Mouse (Mus musculus): ENCODE results near the gene Nrbf2. TPM values are rescaled to one million over a fixed set of nuclear protein-coding genes. Genes with fewer than 3 reads are reported as not detected.

Gene Nrbf2
- polyA plus RNA-seq, 1 experiment: 8.6 TPM

DNA sequence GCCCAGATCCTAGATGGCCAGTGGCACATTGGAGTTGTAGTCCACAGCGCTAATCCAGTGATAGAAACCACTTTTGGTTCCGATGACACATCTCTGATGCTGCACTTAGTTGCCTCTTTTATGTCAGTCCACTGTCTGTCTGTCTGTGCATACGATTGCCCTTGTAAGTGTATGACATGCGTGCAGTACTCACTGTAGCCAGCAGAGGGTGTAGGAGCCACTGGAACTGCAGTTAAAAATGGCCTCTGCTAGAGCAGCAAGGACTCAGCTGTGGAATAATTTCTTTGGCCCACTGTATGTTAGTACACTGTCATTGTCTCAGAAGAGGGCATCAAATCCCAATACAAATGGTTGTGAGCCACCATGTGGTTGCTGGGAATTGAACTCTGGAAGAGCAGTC, 38.0 kb downstream of the Nrbf2 start:
- 95% methylated on average over 4 of the region's 4 CpGs for WGBS
- DNase-seq: peak; percentile 46
- no peak for TF ChIP-seq POLR2A (IDR thresholded peaks at IDR 0.05; ENCODE audit: low read depth, low read length)
- peak; percentile 61 for TF ChIP-seq CTCF (conservative IDR thresholded peaks at IDR 0.05; ENCODE audit: insufficient read depth, insufficient read length, low read depth, low read length)

GRCm38 (mm10) chr10:67230439-67230838, 54.7 kb downstream of the Nrbf2 start:
- Histone ChIP-seq H3K4me1 (ENCODE audit: control insufficient read depth, insufficient read depth, low read length) (no peaks in the 10 kb centered on the region), H3K36me3 (ENCODE audit: control insufficient read depth, insufficient read depth, low read length) (peaks cover 9% of the 10 kb centered on the region), H3K27me3 (replicated peaks; ENCODE audit: control insufficient read depth, insufficient read depth, low read length) (no peaks in the 10 kb centered on the region), H3K27ac (ENCODE audit: insufficient read depth, low read depth, low read length) (no peak overlapping the region), H3K4me3 (ENCODE audit: insufficient read depth, low read depth, low read length) (no peak overlapping the region)
- TF ChIP-seq CTCF (conservative IDR thresholded peaks at IDR 0.05; ENCODE audit: insufficient read depth, insufficient read length, low read depth, low read length) (no peak), POLR2A (IDR thresholded peaks at IDR 0.05; ENCODE audit: low read depth, low read length) (no peak)
- WGBS: 76% methylated on average over 6 of the region's 6 CpGs
- no peak for DNase-seq

More for the DNA sequence above, 38.0 kb downstream of the Nrbf2 start:
- Histone ChIP-seq H3K36me3 (ENCODE audit: control insufficient read depth, insufficient read depth, low read length) (peaks cover 14% of the 10 kb centered on the region), H3K27ac (ENCODE audit: insufficient read depth, low read depth, low read length) (no peak overlapping the region), H3K4me3 (ENCODE audit: insufficient read depth, low read depth, low read length) (no peak overlapping the region), H3K27me3 (replicated peaks; ENCODE audit: control insufficient read depth, insufficient read depth, low read length) (no peaks in the 10 kb centered on the region), H3K4me1 (ENCODE audit: control insufficient read depth, insufficient read depth, low read length) (no peaks in the 10 kb centered on the region)

- 74% methylated on average over 14 of the region's 14 CpGs for WGBS
- Histone ChIP-seq H3K27ac (ENCODE audit: insufficient read depth, low read depth, low read length) (no peak overlapping the region), H3K27me3 (replicated peaks; ENCODE audit: control insufficient read depth, insufficient read depth, low read length) (no peaks in the 10 kb centered on the region), H3K4me3 (ENCODE audit: insufficient read depth, low read depth, low read length) (no peak overlapping the region), H3K36me3 (ENCODE audit: control insufficient read depth, insufficient read depth, low read length) (peaks cover 10% of the 10 kb centered on the region), H3K4me1 (ENCODE audit: control insufficient read depth, insufficient read depth, low read length) (no peaks in the 10 kb centered on the region)
- TF ChIP-seq POLR2A (IDR thresholded peaks at IDR 0.05; ENCODE audit: low read depth, low read length): no peak
- TF ChIP-seq CTCF (conservative IDR thresholded peaks at IDR 0.05; ENCODE audit: insufficient read depth, insufficient read length, low read depth, low read length): no peak
- no peak for DNase-seq
Measured at GRCm38 (mm10) chr10:67226543-67226942, 58.6 kb downstream of the Nrbf2 start.

DNA sequence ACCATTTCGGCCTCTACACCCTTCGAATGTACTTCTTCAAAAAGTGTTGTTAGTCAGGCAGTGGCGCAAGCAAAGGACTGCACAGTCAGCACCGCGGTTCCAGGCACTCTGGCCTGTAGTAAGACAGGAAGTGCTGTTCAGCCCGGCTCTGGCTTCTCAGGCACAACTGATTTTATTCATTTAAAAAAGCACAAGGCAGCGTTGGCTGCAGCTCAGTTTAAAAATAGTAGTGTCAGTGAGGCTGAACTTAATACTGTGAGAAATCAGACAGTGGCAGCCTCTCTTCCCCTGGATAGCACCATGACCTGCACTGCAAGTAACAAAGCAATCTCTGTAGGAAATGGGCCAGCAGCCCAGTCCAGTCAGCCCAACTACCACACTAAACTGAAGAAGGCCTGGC, 59.0 kb downstream of the Nrbf2 start:
- WGBS: 38% methylated on average over 7 of the region's 7 CpGs
- Histone ChIP-seq H3K27ac (ENCODE audit: insufficient read depth, low read depth, low read length) (no peak overlapping the region), H3K4me1 (ENCODE audit: control insufficient read depth, insufficient read depth, low read length) (no peaks in the 10 kb centered on the region), H3K27me3 (replicated peaks; ENCODE audit: control insufficient read depth, insufficient read depth, low read length) (no peaks in the 10 kb centered on the region), H3K36me3 (ENCODE audit: control insufficient read depth, insufficient read depth, low read length) (peaks cover 8% of the 10 kb centered on the region), H3K4me3 (ENCODE audit: insufficient read depth, low read depth, low read length) (no peak overlapping the region)
- peak; percentile 67 for DNase-seq
- TF ChIP-seq CTCF (conservative IDR thresholded peaks at IDR 0.05; ENCODE audit: insufficient read depth, insufficient read length, low read depth, low read length): no peak
- TF ChIP-seq POLR2A (IDR thresholded peaks at IDR 0.05; ENCODE audit: low read depth, low read length): no peak

DNA sequence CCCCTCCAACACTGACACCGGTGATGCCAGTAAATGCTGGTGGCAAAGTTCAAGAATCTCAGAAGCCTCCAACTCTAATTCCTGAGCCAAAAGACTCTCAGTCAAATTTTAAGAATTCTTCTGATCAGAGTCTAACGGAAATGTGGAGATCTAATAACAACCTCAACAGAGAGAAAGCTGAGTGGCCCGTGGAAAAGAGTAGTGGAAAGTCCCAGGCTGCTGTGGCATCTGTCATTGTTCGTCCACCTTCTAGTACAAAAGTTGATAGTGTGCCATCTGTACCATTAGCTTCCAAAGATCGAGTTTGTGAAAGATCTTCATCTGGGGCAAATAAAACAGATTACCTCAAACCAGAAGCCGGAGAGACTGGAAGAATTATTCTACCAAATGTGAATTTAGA, 59.6 kb downstream of the Nrbf2 start:
- no peak overlapping the region for H3K27ac ChIP-seq (ENCODE audit: insufficient read depth, low read depth, low read length)
- no peak for TF ChIP-seq POLR2A (IDR thresholded peaks at IDR 0.05; ENCODE audit: low read depth, low read length)
- no peak for TF ChIP-seq CTCF (conservative IDR thresholded peaks at IDR 0.05; ENCODE audit: insufficient read depth, insufficient read length, low read depth, low read length)
- H3K4me1 ChIP-seq (ENCODE audit: control insufficient read depth, insufficient read depth, low read length): no peaks in the 10 kb centered on the region
- WGBS: 60% methylated on average over 6 of the region's 6 CpGs
- H3K27me3 ChIP-seq (replicated peaks; ENCODE audit: control insufficient read depth, insufficient read depth, low read length): no peaks in the 10 kb centered on the region
- no peak overlapping the region for H3K4me3 ChIP-seq (ENCODE audit: insufficient read depth, low read depth, low read length)
- DNase-seq: no peak
- H3K36me3 ChIP-seq (ENCODE audit: control insufficient read depth, insufficient read depth, low read length): peaks cover 8% of the 10 kb centered on the region

DNA sequence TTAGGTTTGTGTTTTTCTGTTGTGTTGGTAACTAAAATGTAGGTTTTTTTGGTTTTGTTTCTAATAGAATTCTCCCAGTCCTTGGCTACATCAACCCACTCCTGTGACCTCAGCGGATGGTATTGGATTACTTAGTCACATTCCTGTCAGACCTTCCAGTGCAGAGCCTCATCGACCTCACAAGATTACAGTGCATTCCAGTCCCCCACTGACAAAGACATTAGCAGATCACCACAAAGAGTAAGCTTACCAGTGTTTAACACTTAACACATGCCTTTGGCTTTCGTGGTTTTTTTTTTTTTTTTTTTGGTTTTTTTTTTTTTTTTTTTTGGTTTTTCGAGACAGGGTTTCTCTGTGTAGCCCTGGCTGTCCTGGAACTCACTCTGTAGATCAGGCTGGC, 61.2 kb downstream of the Nrbf2 start:
- Histone ChIP-seq H3K27me3 (replicated peaks; ENCODE audit: control insufficient read depth, insufficient read depth, low read length) (no peaks in the 10 kb centered on the region), H3K36me3 (ENCODE audit: control insufficient read depth, insufficient read depth, low read length) (peaks cover 5% of the 10 kb centered on the region), H3K4me3 (ENCODE audit: insufficient read depth, low read depth, low read length) (no peak overlapping the region), H3K27ac (ENCODE audit: insufficient read depth, low read depth, low read length) (no peak overlapping the region), H3K4me1 (ENCODE audit: control insufficient read depth, insufficient read depth, low read length) (no peaks in the 10 kb centered on the region)
- 62% methylated on average over 3 of the region's 4 CpGs for WGBS
- no peak for DNase-seq
- TF ChIP-seq POLR2A (IDR thresholded peaks at IDR 0.05; ENCODE audit: low read depth, low read length) (no peak), CTCF (conservative IDR thresholded peaks at IDR 0.05; ENCODE audit: insufficient read depth, insufficient read length, low read depth, low read length) (no peak)

- no peaks in the 10 kb centered on the region for H3K27me3 ChIP-seq (replicated peaks; ENCODE audit: control insufficient read depth, insufficient read depth, low read length)
- no peaks in the 10 kb centered on the region for H3K4me1 ChIP-seq (ENCODE audit: control insufficient read depth, insufficient read depth, low read length)
- 30% methylated on average over 5 of the region's 5 CpGs for WGBS
- TF ChIP-seq CTCF (conservative IDR thresholded peaks at IDR 0.05; ENCODE audit: insufficient read depth, insufficient read length, low read depth, low read length) (no peak), POLR2A (IDR thresholded peaks at IDR 0.05; ENCODE audit: low read depth, low read length) (no peak)
- no peak for DNase-seq
- peaks cover 5% of the 10 kb centered on the region for H3K36me3 ChIP-seq (ENCODE audit: control insufficient read depth, insufficient read depth, low read length)
- no peak overlapping the region for H3K27ac ChIP-seq (ENCODE audit: insufficient read depth, low read depth, low read length)
- H3K4me3 ChIP-seq (ENCODE audit: insufficient read depth, low read depth, low read length): no peak overlapping the region
Measured at GRCm38 (mm10) chr10:67221284-67221683, 63.8 kb downstream of the Nrbf2 start.

- no peak for TF ChIP-seq CTCF (conservative IDR thresholded peaks at IDR 0.05; ENCODE audit: insufficient read depth, insufficient read length, low read depth, low read length)
- TF ChIP-seq POLR2A (IDR thresholded peaks at IDR 0.05; ENCODE audit: low read depth, low read length): no peak
- no peak for DNase-seq
- peaks cover 5% of the 10 kb centered on the region for H3K36me3 ChIP-seq (ENCODE audit: control insufficient read depth, insufficient read depth, low read length)
Measured at GRCm38 (mm10) chr10:67220251-67220650, 64.9 kb downstream of the Nrbf2 start.

More at GRCm38 (mm10) chr10:67220251-67220650, 64.9 kb downstream of the Nrbf2 start:
- no peak overlapping the region for H3K4me3 ChIP-seq (ENCODE audit: insufficient read depth, low read depth, low read length)
- H3K4me1 ChIP-seq (ENCODE audit: control insufficient read depth, insufficient read depth, low read length): no peaks in the 10 kb centered on the region
- no peak overlapping the region for H3K27ac ChIP-seq (ENCODE audit: insufficient read depth, low read depth, low read length)
- no peaks in the 10 kb centered on the region for H3K27me3 ChIP-seq (replicated peaks; ENCODE audit: control insufficient read depth, insufficient read depth, low read length)
- 76% methylated on average over 4 of the region's 4 CpGs for WGBS

Data from kidney, adult 2 months (tissue).